Comparison of ENCODE assay signal across 13 mouse cellular contexts in genomic region chr2:126477556-126477955, GRCm38 (mm10). TPM values are rescaled to one million over a fixed set of nuclear protein-coding genes. Genes with fewer than 3 reads are reported as not detected.
A peak's percentile ranks its signal among the peaks of the same experiment; 100 is the strongest.
DNase-seq lines count a peak whose midpoint lies in the region; ATAC-seq and TF ChIP-seq lines count a peak whose summit lies in the region.
"Had no signal": no experiment of that assay in that cellular context is flagged by ENCODE, and none has a peak within 500 bp of the region (broad histone marks: within the 10 kb centered on the region; RNA-seq: fewer than 3 reads in every experiment).

No protein-coding gene starts in this region.

- no peaks in the 10 kb centered on the region for H3K36me3 ChIP-seq in heart, embryonic 12.5 days
- no peaks in the 10 kb centered on the region for H3K36me3 ChIP-seq in lung, postnatal 0 days (ENCODE audit: insufficient read depth, low read length)
- no peaks in the 10 kb centered on the region for H3K36me3 ChIP-seq in thymus, adult 2 months (ENCODE audit: control insufficient read depth, insufficient read depth, low read length)
- H3K36me3 ChIP-seq: lung, embryonic 15.5 days had no signal

- no peak for ATAC-seq in heart, embryonic 12.5 days (ENCODE audit: insufficient number of reproducible peaks, low FRiP score)
- ATAC-seq in lung, postnatal 0 days: peak; percentile 64
- ATAC-seq: hindbrain, embryonic 16.5 days had no signal

- H3K4me2 ChIP-seq in heart, embryonic 12.5 days: no peak overlapping the region
- H3K4me2 ChIP-seq in lung, postnatal 0 days (replicated peaks; ENCODE audit: low read depth, low read length): no peak overlapping the region
- H3K4me2 ChIP-seq: lung, embryonic 15.5 days had no signal

- H3K4me3 ChIP-seq in heart, embryonic 12.5 days: no peak overlapping the region
- H3K4me3 ChIP-seq in lung, postnatal 0 days (ENCODE audit: low read depth, low read length): no peak overlapping the region
- H3K4me3 ChIP-seq in thymus, adult 2 months (ENCODE audit: control insufficient read depth, insufficient read depth, low read length): no peak overlapping the region
- H3K4me3 ChIP-seq: heart, adult 2 months; lung, embryonic 15.5 days had no signal

- no peak for TF ChIP-seq CTCF in lung, postnatal 0 days (IDR thresholded peaks at IDR 0.05)
- TF ChIP-seq CTCF in thymus, adult 2 months (IDR thresholded peaks at IDR 0.05; ENCODE audit: borderline replicate concordance, control insufficient read depth, extremely low read depth, insufficient read depth, low read length, poor library complexity): no peak

- DNase-seq in heart, adult 18-20 months: peak; percentile 49 to 65
- DNase-seq in right cerebral cortex, adult 18-20 months: peak; percentile 6
- no peak for DNase-seq in right cerebral cortex, postnatal 25 days
- peak; percentile 45 for DNase-seq in lung, postnatal 0 days (ENCODE audit: low spot score)
- no peak for DNase-seq in thymus, adult 2 months
- DNase-seq in thymus, adult 18-20 months: no peak
- DNase-seq: kidney, postnatal 25 days; thymus, postnatal 14 days had no signal

- TF ChIP-seq EP300 in lung, postnatal 0 days (IDR thresholded peaks at IDR 0.05): no peak

- WGBS in heart, embryonic 12.5 days: 75% methylated on average over 7 of the region's 7 CpGs
- WGBS in lung, postnatal 0 days: 62% methylated on average over 7 of the region's 7 CpGs
- 48% methylated on average over 7 of the region's 7 CpGs for WGBS in thymus, adult 2 months

- H3K4me1 ChIP-seq in heart, embryonic 12.5 days (replicated peaks): no peaks in the 10 kb centered on the region
- H3K4me1 ChIP-seq in lung, postnatal 0 days (ENCODE audit: insufficient read depth, low read depth, low read length): 0 out of 2 replicates have a peak, but pooled peaks cover 4% of the 10 kb centered on the region
- H3K4me1 ChIP-seq in thymus, adult 2 months (replicated peaks; ENCODE audit: control insufficient read depth, insufficient read depth, low read length): peaks cover 20% of the 10 kb centered on the region

- no peaks in the 10 kb centered on the region for H3K27me3 ChIP-seq in heart, embryonic 12.5 days (replicated peaks)
- H3K27me3 ChIP-seq in lung, postnatal 0 days (replicated peaks; ENCODE audit: insufficient read depth, low read length): no peaks in the 10 kb centered on the region
- H3K27me3 ChIP-seq in thymus, adult 2 months (ENCODE audit: control insufficient read depth, insufficient read depth, low read length): no peaks in the 10 kb centered on the region
- H3K27me3 ChIP-seq: lung, embryonic 15.5 days had no signal

- H3K27ac ChIP-seq in heart, embryonic 12.5 days (ENCODE audit: poor library complexity, severe bottlenecking): no peak overlapping the region
- no peak overlapping the region for H3K27ac ChIP-seq in lung, postnatal 0 days (ENCODE audit: low read length)
- no peak overlapping the region for H3K27ac ChIP-seq in thymus, adult 2 months (ENCODE audit: control insufficient read depth, insufficient read depth, low read length)
- H3K27ac ChIP-seq: heart, adult 2 months; lung, embryonic 15.5 days had no signal

- H3K9ac ChIP-seq in heart, embryonic 12.5 days: no peak overlapping the region
- H3K9ac ChIP-seq in lung, postnatal 0 days (replicated peaks; ENCODE audit: low read depth): no peak overlapping the region
- H3K9ac ChIP-seq: lung, embryonic 15.5 days had no signal

- no peak for TF ChIP-seq POLR2A in thymus, adult 2 months (IDR thresholded peaks at IDR 0.05; ENCODE audit: control insufficient read depth, extremely low read depth, insufficient read depth, low read length, poor library complexity)

- no peaks in the 10 kb centered on the region for H3K9me3 ChIP-seq in heart, embryonic 12.5 days (replicated peaks)
- no peaks in the 10 kb centered on the region for H3K9me3 ChIP-seq in lung, postnatal 0 days (ENCODE audit: low read length)
- H3K9me3 ChIP-seq: lung, embryonic 15.5 days had no signal

RNA-seq across cellular contexts. Expression of gene Atp8b4, which starts 22.9 kb away (rescaled TPM):
- under 1 TPM; 0.32 to 0.82 TPM for total RNA-seq in heart, adult 18-20 months (2021)
- 0.14 and 0.15 TPM in 2 replicates for polyA plus RNA-seq in heart, embryonic 12.5 days (2016; fragmentation: Nextera tagmentation; extraction: Ambion mirVana)
- polyA plus RNA-seq in lung, postnatal 0 days (2015; fragmentation: Nextera tagmentation; extraction: Ambion mirVana): 1.4 and 1.7 TPM in 2 replicates
- polyA plus RNA-seq in thymus, adult 2 months (2012; rRNA removed): 4.3 and 4.7 TPM in 2 replicates
- total RNA-seq: left cerebral cortex, postnatal 36 days had no signal

Comparison
In these comparisons a context has a peak if more than half of its experiments do, and no peak if none do; other contexts are left out.
1. DNase-seq: peak in heart, adult 18-20 months (2 of 2), right cerebral cortex, adult 18-20 months (single experiment) and lung, postnatal 0 days (single experiment); none in right cerebral cortex, postnatal 25 days (single experiment), thymus, adult 2 months (single experiment) and thymus, adult 18-20 months (0 of 2).